In genomic region chr9:107312811-107313584, GRCm38 (mm10) we compare ENCODE assay signal across 8 mouse cellular contexts. TPM values are rescaled to one million over a fixed set of nuclear protein-coding genes. Genes with fewer than 3 reads are reported as not detected.
DNase-seq lines count a peak whose midpoint lies in the region; ATAC-seq lines count a peak whose summit lies in the region.

No protein-coding gene starts in this region.

- 73% methylated on average over 10 of the region's 10 CpGs for WGBS in embryonic facial prominence, embryonic 10.5 days
- WGBS in hindbrain, embryonic 11.5 days: 71% methylated on average over 10 of the region's 10 CpGs

- no peak overlapping the region for H3K27ac ChIP-seq in embryonic facial prominence, embryonic 10.5 days (replicated peaks)
- H3K27ac ChIP-seq in hindbrain, embryonic 11.5 days (ENCODE audit: low read depth, low read length): no peak overlapping the region

- H3K9me3 ChIP-seq in embryonic facial prominence, embryonic 10.5 days: no peaks in the 10 kb centered on the region
- no peaks in the 10 kb centered on the region for H3K9me3 ChIP-seq in hindbrain, embryonic 11.5 days (ENCODE audit: control insufficient read depth, low read length)

- H3K9ac ChIP-seq in hindbrain, embryonic 11.5 days (ENCODE audit: low read depth, low read length): no peak overlapping the region

- no peak overlapping the region for H3K4me2 ChIP-seq in hindbrain, embryonic 11.5 days (replicated peaks; ENCODE audit: low read depth, low read length)

- peak; percentile 29 for DNase-seq in urinary bladder, adult 2 months (ENCODE audit: low spot score)
- DNase-seq in urinary bladder, postnatal 36 days (ENCODE audit: low spot score in 2 of 2): no peak
- peak; percentile 61 to 63 for DNase-seq in natural killer cell, adult 2 months (ENCODE audit: low spot score in 2 of 2)
- DNase-seq in thymus, postnatal 4 days: peak; percentile 72
- DNase-seq in embryonic facial prominence, embryonic 10.5 days (ENCODE audit: low spot score): no peak
- no peak for DNase-seq in gastrocnemius, postnatal 4 days (ENCODE audit: low spot score in 2 of 2)
- DNase-seq in hindbrain, embryonic 11.5 days (ENCODE audit: low spot score): no peak

- H3K36me3 ChIP-seq in embryonic facial prominence, embryonic 10.5 days (replicated peaks): no peaks in the 10 kb centered on the region
- H3K36me3 ChIP-seq in hindbrain, embryonic 11.5 days (ENCODE audit: control insufficient read depth, insufficient read depth, low read length): no peaks in the 10 kb centered on the region

- H3K27me3 ChIP-seq in embryonic facial prominence, embryonic 10.5 days (replicated peaks; ENCODE audit: low read depth, poor library complexity, severe bottlenecking): no peaks in the 10 kb centered on the region
- no peaks in the 10 kb centered on the region for H3K27me3 ChIP-seq in hindbrain, embryonic 11.5 days (ENCODE audit: control insufficient read depth, insufficient read depth, low read length)

- ATAC-seq in hematopoietic stem cell, adult 5-6 weeks (replicated peaks in 1 of 2; ENCODE audit: insufficient read depth in 1 of 2, low FRiP score in 2 of 2, low TSS enrichment in 1 of 2, low read depth in 1 of 2, poor library complexity in 2 of 2, severe bottlenecking in 2 of 2): peak; percentile 88 to 92
- ATAC-seq in hindbrain, embryonic 11.5 days (ENCODE audit: low FRiP score): no peak

- peaks cover 4% of the 10 kb centered on the region; the same call in 1 of the 2 replicates for H3K4me1 ChIP-seq in embryonic facial prominence, embryonic 10.5 days
- no peaks in the 10 kb centered on the region for H3K4me1 ChIP-seq in hindbrain, embryonic 11.5 days (replicated peaks; ENCODE audit: control insufficient read depth, insufficient read depth, low read length)

- no peak overlapping the region for H3K4me3 ChIP-seq in embryonic facial prominence, embryonic 10.5 days
- H3K4me3 ChIP-seq in hindbrain, embryonic 11.5 days (ENCODE audit: low read depth, low read length): no peak overlapping the region

RNA-seq across cellular contexts. Expression of gene Cish, which starts 17.2 kb away (rescaled TPM):
- 11.7 and 14.7 TPM in 2 replicates for polyA plus RNA-seq in urinary bladder, adult 2 months (2012; rRNA removed)
- total RNA-seq in hematopoietic stem cell, adult 5-6 weeks (2017): 1.4 and 3.5 TPM in 2 replicates
- polyA plus RNA-seq in embryonic facial prominence, embryonic 10.5 days (2016; fragmentation: Nextera tagmentation; extraction: Ambion mirVana): 6.7 and 7.2 TPM in 2 replicates
- total RNA-seq in gastrocnemius, postnatal 4 days (2021): 10 to 100 TPM; 17.3 to 21.7 TPM
- polyA plus RNA-seq in hindbrain, embryonic 11.5 days (2014; fragmentation: Nextera tagmentation; extraction: Ambion mirVana): 2.8 and 6.5 TPM in 2 replicates

RNA-seq across cellular contexts. Expression of gene Mapkapk3, which starts 23.3 kb away (rescaled TPM):
- polyA plus RNA-seq in urinary bladder, adult 2 months (2012; rRNA removed): 50.7 and 54.4 TPM in 2 replicates
- total RNA-seq in hematopoietic stem cell, adult 5-6 weeks (2017): 62.0 and 62.6 TPM in 2 replicates
- 4.9 and 5.1 TPM in 2 replicates for polyA plus RNA-seq in embryonic facial prominence, embryonic 10.5 days (2016; fragmentation: Nextera tagmentation; extraction: Ambion mirVana)
- 10 to 100 TPM; 19.7 to 22.8 TPM for total RNA-seq in gastrocnemius, postnatal 4 days (2021)
- polyA plus RNA-seq in hindbrain, embryonic 11.5 days (2014; fragmentation: Nextera tagmentation; extraction: Ambion mirVana): 2.6 and 3.4 TPM in 2 replicates

RNA-seq across cellular contexts. Expression of gene Hemk1, which starts 25.2 kb away (rescaled TPM):
- polyA plus RNA-seq in urinary bladder, adult 2 months (2012; rRNA removed): 19.7 and 20.0 TPM in 2 replicates
- total RNA-seq in hematopoietic stem cell, adult 5-6 weeks (2017): 11.5 and 37.2 TPM in 2 replicates
- 10.7 and 11.6 TPM in 2 replicates for polyA plus RNA-seq in embryonic facial prominence, embryonic 10.5 days (2016; fragmentation: Nextera tagmentation; extraction: Ambion mirVana)
- 10 to 100 TPM; 14.0 to 14.5 TPM for total RNA-seq in gastrocnemius, postnatal 4 days (2021)
- polyA plus RNA-seq in hindbrain, embryonic 11.5 days (2014; fragmentation: Nextera tagmentation; extraction: Ambion mirVana): 9.7 and 10.8 TPM in 2 replicates

RNA-seq across cellular contexts. Expression of gene 6430571L13Rik, which starts 27.4 kb away (rescaled TPM):
- 1.7 and 1.9 TPM in 2 replicates for polyA plus RNA-seq in urinary bladder, adult 2 months (2012; rRNA removed)
- total RNA-seq in hematopoietic stem cell, adult 5-6 weeks (2017): 0.25 and 0.50 TPM in 2 replicates
- 0.83 and 0.95 TPM in 2 replicates for polyA plus RNA-seq in embryonic facial prominence, embryonic 10.5 days (2016; fragmentation: Nextera tagmentation; extraction: Ambion mirVana)
- 10 to 100 TPM; 16.9 to 18.1 TPM for total RNA-seq in gastrocnemius, postnatal 4 days (2021)
- 1.6 and 1.9 TPM in 2 replicates for polyA plus RNA-seq in hindbrain, embryonic 11.5 days (2014; fragmentation: Nextera tagmentation; extraction: Ambion mirVana)

Comparison
In these comparisons a context has a peak if more than half of its experiments do, and no peak if none do; other contexts are left out.
1. DNase-seq: peak in urinary bladder, adult 2 months (single experiment), natural killer cell, adult 2 months (2 of 2) and thymus, postnatal 4 days (single experiment); none in urinary bladder, postnatal 36 days (0 of 2), embryonic facial prominence, embryonic 10.5 days (single experiment), gastrocnemius, postnatal 4 days (0 of 2) and hindbrain, embryonic 11.5 days (single experiment).